Mouse (Mus musculus): ENCODE measurements around the gene B3gnt5.

DNA sequence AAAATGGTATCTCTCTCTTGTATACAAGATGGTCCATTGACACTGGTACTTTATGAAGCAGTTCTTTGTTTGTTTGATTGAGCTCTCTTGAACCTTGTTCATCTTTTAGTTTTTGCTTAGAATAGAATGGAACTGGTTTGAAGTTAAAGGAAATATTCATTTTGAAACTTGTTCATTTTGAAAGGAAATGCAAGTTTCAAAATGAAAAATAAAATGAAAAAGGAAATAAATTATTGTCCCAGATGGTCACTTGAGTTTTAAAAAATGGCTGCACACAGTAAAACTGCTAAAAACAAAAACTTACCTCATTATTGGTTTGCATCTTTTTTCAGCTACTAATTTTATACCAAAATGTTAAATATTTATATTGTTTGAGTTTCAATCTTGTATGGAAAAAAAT, 12.0 kb downstream of the B3gnt5 start:
- TF ChIP-seq HCFC1 (IDR thresholded peaks at IDR 0.05; ENCODE audit: borderline replicate concordance, insufficient read depth, low read length): no peak
- TF ChIP-seq ZNF384 (IDR thresholded peaks at IDR 0.05; ENCODE audit: low read depth, low read length): no peak
- TF ChIP-seq CHD2 (IDR thresholded peaks at IDR 0.05; ENCODE audit: low read depth, low read length): no peak
- TF ChIP-seq ZC3H11A (IDR thresholded peaks at IDR 0.05; ENCODE audit: borderline replicate concordance, low read depth, low read length): no peak
- no peak for TF ChIP-seq MAFK (IDR thresholded peaks at IDR 0.05; ENCODE audit: insufficient read depth, low read depth, low read length)
